Mouse (Mus musculus): ENCODE measurements around the gene Prlh.

Gene Prlh

GRCm38 (mm10) chr1:91001101-91001500 is 48.2 kb downstream of the Prlh start:
- DNase-seq (ENCODE audit: low read depth, low spot score) = no peak

- no peak for DNase-seq (ENCODE audit: low read depth, low spot score)
Measured at GRCm38 (mm10) chr1:91001871-91002539, 49.1 kb downstream of the Prlh start.

- DNase-seq (ENCODE audit: low read depth, low spot score) = no peak
Measured at GRCm38 (mm10) chr1:91002641-91003040, 49.7 kb downstream of the Prlh start.
